Mouse (Mus musculus) embryo, embryonic 9.5 days (tissue): ENCODE data around the gene Pafah1b1.

Experiments
- DNase-seq: peaks from one replicate; pipeline ENCODE4 v3.0.0-alpha.2; 2017; ENCODE audit errors: extremely low spot score

Pafah1b1 gene

DNA sequence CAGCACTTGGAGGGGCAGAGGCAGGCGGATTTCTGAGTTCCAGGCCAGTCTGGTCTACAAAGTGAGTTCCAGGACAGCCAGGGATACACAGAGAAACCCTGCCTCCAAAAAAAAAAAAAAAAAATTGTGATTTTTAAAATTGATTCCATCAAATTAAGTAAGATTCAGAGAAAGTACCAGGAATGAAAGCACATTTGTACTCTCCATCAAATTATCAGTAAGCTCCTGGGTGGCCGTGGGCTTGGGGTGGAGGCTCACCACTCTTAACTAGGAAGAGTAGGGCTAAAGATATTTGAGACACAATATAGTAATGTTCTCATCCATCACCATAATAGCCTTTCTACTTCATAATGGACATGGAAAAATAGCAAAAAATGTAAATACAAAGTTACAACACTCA is 3.3 kb downstream of the Pafah1b1 start:
- no peak for DNase-seq

DNA sequence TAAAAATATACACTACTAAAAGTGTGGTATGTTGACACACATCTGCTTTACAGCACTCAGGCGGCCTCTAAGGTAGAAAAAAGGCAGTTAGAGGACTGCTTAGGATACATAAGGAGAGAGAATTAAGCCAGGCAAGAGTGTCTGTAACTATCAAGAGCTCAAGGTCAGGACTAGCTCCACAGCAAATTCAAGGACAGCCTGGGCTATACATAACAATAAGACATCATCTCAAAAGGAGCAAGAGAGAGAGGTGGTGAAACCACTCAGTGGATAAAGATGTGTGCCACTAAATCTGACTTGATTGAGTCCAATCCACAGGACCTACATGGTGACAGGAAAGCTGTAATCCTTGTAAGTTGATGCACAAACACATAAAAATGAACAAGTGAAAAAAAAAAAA is 3.8 kb downstream of the Pafah1b1 start:
- no peak for DNase-seq

DNA sequence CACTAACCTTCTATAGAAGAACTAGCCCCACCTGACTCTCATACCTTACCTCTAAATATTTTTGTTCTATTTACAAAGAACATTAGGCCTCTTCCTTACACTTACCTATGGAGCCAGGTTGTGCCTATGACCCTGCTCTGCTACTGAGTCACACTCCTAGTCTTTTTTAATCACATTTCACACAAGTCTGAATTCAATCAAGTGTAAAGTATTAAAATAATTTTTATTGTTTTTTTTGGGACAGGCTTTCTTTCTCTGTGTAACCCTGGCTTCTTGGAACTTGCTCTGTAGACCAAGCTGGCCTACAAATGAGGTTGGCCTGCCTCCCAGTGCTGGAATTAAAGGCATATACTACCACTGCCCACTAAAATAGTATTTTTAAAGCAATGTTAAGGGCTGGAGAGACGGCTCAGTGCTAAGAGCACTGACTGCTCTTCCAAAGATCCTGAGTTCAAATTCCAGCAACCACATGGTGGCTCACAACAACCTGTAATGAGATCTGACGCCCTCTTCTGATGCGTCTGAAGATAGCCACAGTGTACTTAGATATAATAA is 8.4 kb downstream of the Pafah1b1 start:
- DNase-seq = no peak

DNA sequence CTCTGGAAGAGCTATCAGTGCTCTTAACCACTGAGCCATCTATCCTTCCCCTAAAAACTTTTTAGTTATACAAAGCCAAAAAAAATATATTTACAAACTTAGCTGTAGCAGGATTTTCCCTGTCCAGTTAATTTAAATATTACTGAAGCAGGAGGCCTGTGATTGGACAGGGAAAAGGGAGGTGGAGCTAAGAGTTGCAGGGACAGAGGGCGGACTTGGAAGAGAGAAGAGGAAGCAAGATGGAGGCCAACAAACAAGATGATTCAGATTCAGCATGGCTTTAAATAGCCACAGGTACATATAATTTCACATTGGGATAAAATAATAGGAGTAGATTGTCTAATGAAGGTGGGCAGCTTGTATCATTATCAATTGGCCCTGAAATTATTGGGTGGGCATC is 13.8 kb downstream of the Pafah1b1 start:
- no peak for DNase-seq

DNA sequence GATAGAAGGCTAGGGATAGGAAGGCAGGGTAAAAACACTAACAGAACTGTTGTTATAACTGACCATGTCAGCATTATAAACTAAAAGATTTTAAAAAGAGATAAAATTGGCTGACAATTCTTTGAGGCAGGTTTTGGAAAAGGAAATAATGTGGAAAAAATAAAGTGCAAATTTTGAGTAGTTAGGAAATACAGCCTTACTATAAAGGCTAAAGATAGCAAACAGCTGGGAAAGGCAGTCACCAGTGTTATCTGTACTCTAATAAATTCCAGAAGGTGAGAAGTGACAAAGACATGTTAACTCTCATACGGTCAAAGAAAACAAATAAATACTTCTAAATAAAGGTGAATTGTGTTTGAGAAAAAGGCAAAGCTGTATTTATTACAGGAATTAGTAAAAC is 15.7 kb downstream of the Pafah1b1 start:
- no peak for DNase-seq

DNA sequence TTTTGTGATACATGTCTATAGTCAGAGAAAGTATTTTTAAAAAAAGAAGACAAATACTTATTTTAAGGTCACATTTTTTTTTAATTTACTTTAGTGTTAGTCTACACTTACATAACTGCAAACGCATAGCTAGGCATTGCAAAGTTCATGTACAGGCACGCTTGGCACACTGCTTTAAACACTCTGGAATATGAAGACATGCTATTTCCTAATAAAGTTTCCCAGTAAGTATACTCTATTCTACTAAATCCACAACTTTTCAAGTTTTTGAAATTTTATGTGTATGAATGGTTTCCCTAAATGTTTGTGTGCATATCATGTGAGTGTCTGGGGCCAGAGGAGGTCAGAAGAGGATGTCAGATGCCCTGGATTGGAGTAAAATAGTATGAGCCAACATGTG is 20.4 kb downstream of the Pafah1b1 start:
- DNase-seq = no peak

GRCm38 (mm10) chr11:74699505-74699904 is 25.0 kb downstream of the Pafah1b1 start:
- DNase-seq = no peak

- no peak for DNase-seq
These were observed 32.3 kb downstream of the Pafah1b1 start for GRCm38 (mm10) chr11:74692151-74692550.

GRCm38 (mm10) chr11:74675156-74675555 is 49.3 kb downstream of the Pafah1b1 start:
- DNase-seq = no peak

GRCm38 (mm10) chr11:74674713-74675112 is 49.8 kb downstream of the Pafah1b1 start:
- DNase-seq = no peak

DNA sequence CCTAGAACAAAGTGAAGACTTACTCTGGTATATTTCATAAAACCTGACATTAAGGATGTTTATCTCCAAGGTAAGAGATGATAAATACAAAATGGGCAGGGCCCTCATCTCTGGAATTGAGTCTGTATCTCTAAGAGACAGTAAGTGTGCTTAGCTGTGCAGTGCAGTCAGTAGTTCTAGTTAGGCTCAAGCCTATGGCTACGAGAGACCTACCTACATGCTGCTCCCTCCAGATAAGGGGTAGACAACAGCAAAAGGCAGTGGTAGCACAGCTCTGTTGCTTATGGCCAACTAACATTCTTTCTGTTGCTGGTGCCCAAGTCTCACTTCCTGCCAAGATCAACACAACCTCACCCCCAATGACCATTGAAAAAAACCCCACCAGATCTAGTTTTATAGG is 50.9 kb downstream of the Pafah1b1 start:
- no peak for DNase-seq

GRCm38 (mm10) chr11:74672901-74673513 is 51.5 kb downstream of the Pafah1b1 start:
- DNase-seq = no peak

DNA sequence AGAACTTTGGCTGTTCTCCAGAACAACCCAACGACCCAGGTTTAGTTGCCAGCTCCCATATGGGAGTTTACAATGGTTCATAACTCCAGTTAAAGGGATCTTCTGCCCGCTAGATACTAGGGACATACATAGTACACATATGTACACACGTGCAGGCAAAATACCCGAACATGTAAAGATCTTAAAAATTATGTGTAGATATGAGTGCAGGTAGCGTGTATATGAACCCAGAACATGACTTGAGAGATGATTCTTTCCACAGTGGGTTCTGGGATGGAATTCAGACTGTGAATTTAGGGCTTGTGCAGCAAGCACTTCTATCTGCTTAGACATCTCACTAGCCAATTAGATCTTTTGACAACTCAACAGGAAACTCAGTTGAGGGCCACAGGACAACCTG is 52.6 kb downstream of the Pafah1b1 start:
- no peak for DNase-seq

- DNase-seq = no peak
These were observed 53.5 kb downstream of the Pafah1b1 start for GRCm38 (mm10) chr11:74671013-74671412.

GRCm38 (mm10) chr11:74670151-74670550 is 54.3 kb downstream of the Pafah1b1 start:
- DNase-seq = no peak

DNA sequence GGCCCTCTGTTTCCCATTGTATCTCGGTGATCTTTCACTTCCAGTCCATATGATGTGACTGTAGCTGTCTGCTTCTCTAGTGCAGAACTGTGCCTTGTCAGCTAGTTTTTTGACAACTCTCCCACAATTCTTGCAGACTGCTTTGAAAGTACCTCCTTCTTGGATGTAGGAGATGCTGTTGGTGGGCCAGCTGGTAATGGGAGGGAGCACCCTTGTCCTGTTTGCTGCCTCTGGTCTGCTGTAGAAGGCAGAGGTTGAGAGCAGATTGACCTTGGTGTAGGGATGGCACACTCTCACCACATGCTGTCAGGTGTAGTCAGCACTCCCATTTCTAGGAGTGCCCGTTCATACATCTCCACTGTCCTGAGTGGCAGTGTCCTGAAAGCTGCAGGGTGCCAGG is 55.5 kb downstream of the Pafah1b1 start:
- no peak for DNase-seq

GRCm38 (mm10) chr11:74668466-74668865 is 56.0 kb downstream of the Pafah1b1 start:
- no peak for DNase-seq

GRCm38 (mm10) chr11:74667582-74668010 is 56.9 kb downstream of the Pafah1b1 start:
- DNase-seq = no peak

- no peak for DNase-seq
These were observed 57.5 kb downstream of the Pafah1b1 start for GRCm38 (mm10) chr11:74666776-74667581.

DNA sequence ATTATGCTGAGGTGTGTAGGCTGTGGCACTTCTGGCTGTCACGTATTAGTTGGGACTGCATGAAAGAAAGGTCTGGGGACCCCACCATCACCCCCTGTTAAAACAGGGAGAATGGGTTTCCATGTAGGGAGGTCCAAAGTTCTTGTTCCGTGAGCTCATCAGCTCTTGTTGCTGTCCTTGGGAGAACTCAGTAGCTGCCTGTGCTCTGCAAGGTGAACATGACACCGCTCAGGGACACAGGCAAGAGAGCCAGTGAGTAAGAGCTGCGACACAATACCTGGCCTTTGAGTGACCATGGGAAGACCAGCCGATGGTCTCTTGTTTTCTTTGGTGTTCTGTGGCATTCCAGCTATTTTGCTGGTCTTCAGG is 58.2 kb downstream of the Pafah1b1 start:
- no peak for DNase-seq

GRCm38 (mm10) chr11:74665631-74666283 is 58.7 kb downstream of the Pafah1b1 start:
- no peak for DNase-seq

DNA sequence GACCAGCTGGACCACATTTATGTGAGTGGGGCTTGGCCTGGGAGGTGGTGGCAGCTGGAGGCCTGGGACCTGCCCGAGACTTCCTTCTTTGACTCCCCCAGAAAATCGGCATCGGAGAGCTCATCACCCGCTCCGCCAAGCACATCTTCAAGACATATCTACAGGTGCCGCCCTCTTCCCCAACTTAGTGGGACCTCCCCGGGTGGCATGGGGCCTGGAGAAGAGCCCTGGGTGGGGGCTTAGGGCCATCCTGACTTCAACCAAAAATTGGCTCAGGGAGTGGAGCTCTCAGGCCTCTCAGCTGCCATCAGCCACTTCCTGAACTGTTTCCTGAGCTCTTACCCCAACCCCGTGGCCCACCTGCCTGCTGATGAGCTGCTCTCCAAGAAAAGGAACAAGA is 59.6 kb downstream of the Pafah1b1 start:
- no peak for DNase-seq

GRCm38 (mm10) chr11:74664279-74664678 is 60.2 kb downstream of the Pafah1b1 start:
- no peak for DNase-seq
